Mouse (Mus musculus) olfactory bulb, adult 2 months (tissue): ENCODE results near the gene 2310061I04Rik. TPM values are rescaled to one million over a fixed set of nuclear protein-coding genes. Genes with fewer than 3 reads are reported as not detected.
"Not testable (repeated sequence)": the region's sequence is repeated elsewhere in the genome, so short reads cannot be mapped to it uniquely, and the experiment has no call there.

Experiments
- H3K27ac ChIP-seq: fragments of 200-500 bp; 2 replicates; pipeline ENCODE4 v1.5.1; 2012; ENCODE audit warnings: low read depth, low read length; ENCODE audit not compliant: insufficient read depth
- H3K4me1 ChIP-seq: fragments of 200-500 bp; 2 replicates; pipeline ENCODE4 v1.6.1; 2012; ENCODE audit warnings: low read length; ENCODE audit not compliant: control insufficient read depth, insufficient read depth
- H3K4me3 ChIP-seq: fragments of 200-500 bp; 2 replicates; pipeline ENCODE4 v1.5.1; 2012; ENCODE audit warnings: mild to moderate bottlenecking, low read depth, low read length, moderate library complexity; ENCODE audit not compliant: insufficient read depth
- CTCF ChIP-seq: fragments of 200-500 bp; IDR thresholded peaks from 2 replicates; pipeline ENCODE4 v1.5.1; 2012; ENCODE audit warnings: low read depth, mild to moderate bottlenecking, low read length, moderate library complexity; ENCODE audit not compliant: insufficient read depth
- POLR2A ChIP-seq: fragments of 200-500 bp; IDR thresholded peaks from 2 replicates; pipeline ENCODE4 v1.6.1; 2012; ENCODE audit warnings: mild to moderate bottlenecking, low read depth, low read length, moderate library complexity; ENCODE audit not compliant: insufficient read depth
- WGBS: fragments of 180-500 bp; shearing (Covaris S2); methylation state at CpG from one replicate; pipeline ENCODE4 v1.1.7; 2018; 5-methylcytosine and 5-hydroxymethylcytosine counted together
- polyA plus RNA-seq: library from polyadenylated mRNA; stranded (reverse); fragments of >200 nt; gene quantifications from 2 replicates; pipeline ENCODE4 v1.2.4, GENCODE M21; 2012; ENCODE audit warnings: low replicate concordance; ENCODE audit not compliant: missing spikeins, insufficient read depth, insufficient read length

The 2310061I04Rik gene
- polyA plus RNA-seq = not detected in 2 replicates

- H3K27ac ChIP-seq = peak within 1 kb of the TSS; percentile 85
- H3K4me3 ChIP-seq = peak within 1 kb of the TSS; percentile 95
- peaks cover 11% of the 10 kb centered on the region for H3K4me1 ChIP-seq
- peak; percentile 67 for TF ChIP-seq POLR2A
- 0 out of 2 replicates have a peak, but pooled peaks have one; percentile 10 for TF ChIP-seq CTCF
- under 1% methylated on average over 81 of the region's 86 CpGs for whole genome bisulfite sequencing
Measured at GRCm38 (mm10) chr17:35896781-35897643, at the start of gene 2310061I04Rik. Gene 2310061I04Rik (minus strand): TSS chr17:35897431.

GRCm38 (mm10) chr17:35939941-35940340 is 42.7 kb upstream of the 2310061I04Rik start:
- Histone ChIP-seq H3K27ac (no peak overlapping the region), H3K4me3 (no peak overlapping the region), H3K4me1 (no peaks in the 10 kb centered on the region)
- WGBS = 63% methylated on average over 1 of the region's 1 CpGs
- TF ChIP-seq POLR2A = no peak
- TF ChIP-seq CTCF = no peak

- no peaks in the 10 kb centered on the region for H3K4me1 ChIP-seq
- H3K27ac ChIP-seq = no peak overlapping the region
- H3K4me3 ChIP-seq = no peak overlapping the region
- 55% methylated on average over 2 of the region's 2 CpGs for whole genome bisulfite sequencing
- TF ChIP-seq POLR2A (no peak), CTCF (no peak)
Measured at GRCm38 (mm10) chr17:35939108-35939507, 41.9 kb upstream of the 2310061I04Rik start.

GRCm38 (mm10) chr17:35937700-35938348 is 40.6 kb upstream of the 2310061I04Rik start:
- peak; percentile 50 for TF ChIP-seq CTCF
- TF ChIP-seq POLR2A = no peak
- no peaks in the 10 kb centered on the region for H3K4me1 ChIP-seq
- H3K4me3 ChIP-seq = no peak overlapping the region
- no peak overlapping the region for H3K27ac ChIP-seq
- 49% methylated on average over 2 of the region's 2 CpGs for WGBS

- not testable (repeated sequence) for H3K4me3 ChIP-seq, H3K27ac ChIP-seq, H3K4me1 ChIP-seq
- 92% methylated on average over 14 of the region's 14 CpGs for WGBS
Measured at GRCm38 (mm10) chr17:35935763-35936162, 38.5 kb upstream of the 2310061I04Rik start.

- Histone ChIP-seq H3K4me3 (no peak overlapping the region), H3K4me1 (no peaks in the 10 kb centered on the region), H3K27ac (no peak overlapping the region)
- WGBS = 86% methylated on average over 4 of the region's 4 CpGs
- TF ChIP-seq CTCF (no peak), POLR2A (no peak)
Measured at GRCm38 (mm10) chr17:35932608-35933007, 35.4 kb upstream of the 2310061I04Rik start.

- 96% methylated on average over 12 of the region's 12 CpGs for WGBS
- Histone ChIP-seq H3K27ac (no peak overlapping the region), H3K4me1 (no peaks in the 10 kb centered on the region), H3K4me3 (no peak overlapping the region)
- TF ChIP-seq CTCF (no peak), POLR2A (no peak)
Measured at GRCm38 (mm10) chr17:35930627-35931026, 33.4 kb upstream of the 2310061I04Rik start.

GRCm38 (mm10) chr17:35929534-35929933 is 32.3 kb upstream of the 2310061I04Rik start:
- Histone ChIP-seq H3K27ac (no peak overlapping the region), H3K4me1 (no peaks in the 10 kb centered on the region), H3K4me3 (no peak overlapping the region)
- 90% methylated on average over 2 of the region's 2 CpGs for WGBS
- TF ChIP-seq CTCF (no peak), POLR2A (no peak)

GRCm38 (mm10) chr17:35927471-35927870 is 30.2 kb upstream of the 2310061I04Rik start:
- no peak overlapping the region for H3K4me3 ChIP-seq
- WGBS = 44% methylated on average over 1 of the region's 1 CpGs
- no peaks in the 10 kb centered on the region for H3K4me1 ChIP-seq
- no peak overlapping the region for H3K27ac ChIP-seq
- TF ChIP-seq POLR2A (no peak), CTCF (no peak)
